Comparison of ENCODE assay signal across 26 mouse cellular contexts in the genomic region with DNA sequence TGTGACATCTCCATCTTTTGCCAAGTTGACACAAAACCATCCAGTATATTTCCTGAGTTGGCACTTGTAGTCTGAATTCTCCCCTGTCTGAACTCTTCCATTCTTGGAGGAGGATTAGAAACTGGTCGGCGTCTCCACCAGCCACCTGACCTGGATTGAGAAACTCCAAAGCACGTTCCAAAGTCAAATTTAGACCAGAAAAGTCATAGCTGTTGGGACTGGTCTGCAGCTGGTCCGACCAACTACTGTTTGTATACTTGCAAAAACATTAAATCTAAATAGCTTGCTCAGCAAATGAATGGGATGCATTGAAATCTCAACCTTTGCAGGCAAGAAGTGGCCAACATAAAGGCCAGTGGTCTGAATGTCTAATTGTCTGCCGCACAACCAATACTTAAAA. TPM values are rescaled to one million over a fixed set of nuclear protein-coding genes. Genes with fewer than 3 reads are reported as not detected.
DNase-seq lines count a peak whose midpoint lies in the region; ATAC-seq and TF ChIP-seq lines count a peak whose summit lies in the region.
"Had no signal": no experiment of that assay in that cellular context is flagged by ENCODE, and none has a peak within 500 bp of the region (broad histone marks: within the 10 kb centered on the region; RNA-seq: fewer than 3 reads in every experiment).

No protein-coding gene starts in this region.

- no peak overlapping the region for H3K9ac ChIP-seq in lung, embryonic 16.5 days (ENCODE audit: low read length)
- H3K9ac ChIP-seq in lung, postnatal 0 days (replicated peaks; ENCODE audit: low read depth): no peak overlapping the region
- H3K9ac ChIP-seq: embryonic facial prominence, embryonic 12.5 days; embryonic facial prominence, embryonic 15.5 days; forebrain, embryonic 12.5 days; forebrain, embryonic 15.5 days; hindbrain, embryonic 14.5 days had no signal

- 58% methylated on average over 5 of the region's 5 CpGs for WGBS in lung, embryonic 16.5 days
- 69% methylated on average over 5 of the region's 5 CpGs for WGBS in lung, adult 2 months
- WGBS in lung, postnatal 0 days: 57% methylated on average over 5 of the region's 5 CpGs

- H3K36me3 ChIP-seq in lung, embryonic 16.5 days (ENCODE audit: control insufficient read depth, insufficient read depth, low read length): no peaks in the 10 kb centered on the region
- no peaks in the 10 kb centered on the region for H3K36me3 ChIP-seq in lung, postnatal 0 days (ENCODE audit: insufficient read depth, low read length)
- H3K36me3 ChIP-seq: embryonic facial prominence, embryonic 12.5 days; embryonic facial prominence, embryonic 15.5 days; forebrain, embryonic 12.5 days; forebrain, embryonic 15.5 days; G1E had no signal

- H3K4me3 ChIP-seq in lung, embryonic 16.5 days (ENCODE audit: low read length): no peak overlapping the region
- H3K4me3 ChIP-seq in lung, adult 2 months (replicated peaks; ENCODE audit: extremely low read depth, low read depth, low read length): no peak overlapping the region
- H3K4me3 ChIP-seq in lung, postnatal 0 days (ENCODE audit: low read depth, low read length): no peak overlapping the region
- H3K4me3 ChIP-seq: embryonic facial prominence, embryonic 12.5 days; embryonic facial prominence, embryonic 15.5 days; forebrain, embryonic 12.5 days; forebrain, embryonic 15.5 days had no signal

- no peak for TF ChIP-seq CTCF in lung, adult 2 months (IDR thresholded peaks at IDR 0.05; ENCODE audit: insufficient read depth, low read length)
- no peak for TF ChIP-seq CTCF in lung, postnatal 0 days (IDR thresholded peaks at IDR 0.05)

- H3K9me3 ChIP-seq in lung, embryonic 16.5 days (ENCODE audit: control insufficient read depth, low read length): no peaks in the 10 kb centered on the region
- H3K9me3 ChIP-seq in lung, postnatal 0 days (ENCODE audit: low read length): no peaks in the 10 kb centered on the region
- H3K9me3 ChIP-seq: embryonic facial prominence, embryonic 12.5 days; embryonic facial prominence, embryonic 15.5 days; forebrain, embryonic 12.5 days; forebrain, embryonic 15.5 days; G1E had no signal

- no peaks in the 10 kb centered on the region; the same call in 1 of the 2 replicates for H3K4me1 ChIP-seq in lung, embryonic 16.5 days (replicated peaks; ENCODE audit: control insufficient read depth, insufficient read depth, low read length)
- no peaks in the 10 kb centered on the region for H3K4me1 ChIP-seq in lung, adult 2 months (ENCODE audit: control insufficient read depth, insufficient read depth, low read length)
- H3K4me1 ChIP-seq in lung, postnatal 0 days (ENCODE audit: insufficient read depth, low read depth, low read length): no peaks in the 10 kb centered on the region
- H3K4me1 ChIP-seq: embryonic facial prominence, embryonic 12.5 days; forebrain, embryonic 12.5 days; forebrain, embryonic 15.5 days had no signal

- TF ChIP-seq EP300 in lung, postnatal 0 days (IDR thresholded peaks at IDR 0.05): peak; percentile 36; the same call in 1 of the 2 replicates

- no peak overlapping the region for H3K27ac ChIP-seq in lung, embryonic 16.5 days (ENCODE audit: low read length)
- no peak overlapping the region for H3K27ac ChIP-seq in lung, postnatal 0 days (ENCODE audit: low read length)
- H3K27ac ChIP-seq: embryonic facial prominence, embryonic 12.5 days; embryonic facial prominence, embryonic 15.5 days; forebrain, embryonic 12.5 days; forebrain, embryonic 15.5 days; hindbrain, embryonic 14.5 days; hindbrain, postnatal 0 days had no signal

- no peak overlapping the region for H3K4me2 ChIP-seq in lung, embryonic 16.5 days (ENCODE audit: low read depth, low read length)
- H3K4me2 ChIP-seq in lung, postnatal 0 days (replicated peaks; ENCODE audit: low read depth, low read length): no peak overlapping the region
- H3K4me2 ChIP-seq: embryonic facial prominence, embryonic 12.5 days; embryonic facial prominence, embryonic 15.5 days; forebrain, embryonic 12.5 days; forebrain, embryonic 15.5 days; heart, embryonic 11.5 days; hindbrain, embryonic 14.5 days had no signal

- peak; percentile 57; the same call in 1 of the 2 replicates for ATAC-seq in lung, embryonic 16.5 days (ENCODE audit: low read depth)
- peak; percentile 55 for ATAC-seq in lung, postnatal 0 days
- ATAC-seq: activated CD4-positive, CD25-positive, alpha-beta regulatory T cell, adult 4 months; CD4-positive, CD25-positive, alpha-beta regulatory T cell, adult 4 months; forebrain, embryonic 15.5 days; hindbrain, postnatal 0 days; inflammation-experienced regulatory T-cells, adult 6 months; Patski had no signal

- DNase-seq in lung, adult 2 months: no peak
- DNase-seq in R1 (ENCODE audit: low read depth, low spot score): peak; percentile 26
- peak; percentile 68 for DNase-seq in lung, postnatal 0 days (ENCODE audit: low spot score)
- DNase-seq in lung, postnatal 36 days: peak; percentile 49
- DNase-seq in left cerebral cortex, adult 11 months (ENCODE audit: low spot score): no peak
- DNase-seq in layer of hippocampus, postnatal 10 days (ENCODE audit: low spot score in 2 of 2): no peak
- DNase-seq in ovary, postnatal 36 days (ENCODE audit: low spot score): no peak
- DNase-seq: adrenal gland, postnatal 10 days; adrenal gland, postnatal 36 days; cerebellum, adult 18-20 months; cerebellum, adult 9-10 months; cerebellum, postnatal 14 days; gastrocnemius, postnatal 25 days had no signal

- H3K27me3 ChIP-seq in lung, embryonic 16.5 days (ENCODE audit: control insufficient read depth, insufficient read depth, low read depth, low read length): no peaks in the 10 kb centered on the region
- H3K27me3 ChIP-seq in lung, postnatal 0 days (replicated peaks; ENCODE audit: insufficient read depth, low read length): no peaks in the 10 kb centered on the region
- H3K27me3 ChIP-seq: embryonic facial prominence, embryonic 12.5 days; embryonic facial prominence, embryonic 15.5 days; forebrain, embryonic 12.5 days; forebrain, embryonic 15.5 days; Patski had no signal

- TF ChIP-seq POLR2A in lung, adult 2 months (IDR thresholded peaks at IDR 0.05; ENCODE audit: borderline replicate concordance, extremely low read depth, low read depth, low read length): no peak

RNA-seq across cellular contexts. Expression of gene Dse, which starts 29.1 kb away (rescaled TPM):
- polyA plus RNA-seq in lung, embryonic 16.5 days (2015; fragmentation: Nextera tagmentation; extraction: Ambion mirVana): 29.5 and 31.4 TPM in 2 replicates
- 12.4 and 16.2 TPM in 2 replicates for polyA plus RNA-seq in lung, adult 2 months (2012; rRNA removed)
- 15.4 and 17.0 TPM in 2 replicates for polyA plus RNA-seq in lung, postnatal 0 days (2015; fragmentation: Nextera tagmentation; extraction: Ambion mirVana)
- 1 to 10 TPM; 9.4 to 9.6 TPM for total RNA-seq in layer of hippocampus, postnatal 10 days (2021)
- polyA plus RNA-seq: G1E had no signal

RNA-seq across cellular contexts. Expression of gene Tspyl1, which starts 45.4 kb away (rescaled TPM):
- 66.8 and 68.1 TPM in 2 replicates for polyA plus RNA-seq in lung, embryonic 16.5 days (2015; fragmentation: Nextera tagmentation; extraction: Ambion mirVana)
- 26.3 and 33.6 TPM in 2 replicates for polyA plus RNA-seq in lung, adult 2 months (2012; rRNA removed)
- 73.3 and 79.6 TPM in 2 replicates for polyA plus RNA-seq in lung, postnatal 0 days (2015; fragmentation: Nextera tagmentation; extraction: Ambion mirVana)
- total RNA-seq in layer of hippocampus, postnatal 10 days (2021): 100 to 1,000 TPM in 1 of 2 experiments, 10 to 100 TPM in 1; 97.2 to 102 TPM

Comparison
In these comparisons a context has a peak if more than half of its experiments do, and no peak if none do; other contexts are left out.
1. DNase-seq: peak in R1 (single experiment), lung, postnatal 0 days (single experiment) and lung, postnatal 36 days (single experiment); none in lung, adult 2 months (single experiment), left cerebral cortex, adult 11 months (single experiment), layer of hippocampus, postnatal 10 days (0 of 2) and ovary, postnatal 36 days (single experiment).